Mouse (Mus musculus) kidney, postnatal 25 days (tissue): ENCODE measurements at regions not wholly inside any gene's neighbourhood (a gene's known extent, or its start where the extent isn't known, plus 50 kb on each side); places are given as distances from the start of the nearest gene placed in this dataset.
"Not testable (repeated sequence)": the region's sequence is repeated elsewhere in the genome, so short reads cannot be mapped to it uniquely, and the experiment has no call there.

Experiments used
- DNase-seq, 2 experiments: peaks; one replicate each; pipeline ENCODE4 v3.0.0; 2021; ENCODE audit warnings: mixed read lengths in 2 of 2

GRCm38 (mm10) chr17:29430401-29430800, 60.2 kb upstream of the Pim1 start:
- no peak for DNase-seq

- no peak for DNase-seq
Observed at GRCm38 (mm10) chr17:29430806-29431205, 59.7 kb upstream of the Pim1 start.

DNA sequence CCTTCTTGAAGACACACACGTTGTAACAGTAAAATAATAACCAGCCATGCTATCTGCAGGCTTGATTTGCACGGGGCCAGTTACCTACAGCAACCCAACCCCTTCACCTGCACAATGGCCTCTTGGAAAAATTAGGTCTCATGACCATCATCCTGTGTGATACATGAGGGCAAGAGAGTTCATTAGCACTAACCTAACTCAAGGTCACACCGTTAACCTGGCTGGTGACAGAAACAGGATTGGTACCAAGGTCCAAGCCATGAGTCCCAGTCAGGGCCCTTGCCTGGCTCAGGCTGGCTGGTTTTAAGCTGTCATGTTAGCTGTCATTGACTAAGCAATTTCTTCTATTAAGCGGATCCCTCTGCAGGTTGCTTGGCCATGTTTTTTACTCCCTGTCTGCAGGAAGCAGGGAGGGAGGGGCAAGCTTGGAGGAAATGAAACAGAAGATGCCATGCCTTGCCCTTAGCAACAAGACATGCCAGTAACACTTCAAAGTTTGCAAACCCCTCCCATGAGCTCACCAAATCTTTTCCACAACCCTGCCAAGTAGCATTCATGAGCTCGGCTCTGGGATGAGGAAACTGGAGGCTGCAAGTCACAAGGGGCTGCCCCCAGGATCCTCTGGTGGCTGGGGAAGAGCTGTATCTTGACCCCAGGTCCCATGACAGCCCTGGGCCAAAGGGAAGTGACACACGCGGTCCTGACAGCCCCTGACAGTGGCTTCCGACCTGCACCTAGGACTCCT, 58.8 kb upstream of the Pim1 start:
- DNase-seq, result no peak

DNA sequence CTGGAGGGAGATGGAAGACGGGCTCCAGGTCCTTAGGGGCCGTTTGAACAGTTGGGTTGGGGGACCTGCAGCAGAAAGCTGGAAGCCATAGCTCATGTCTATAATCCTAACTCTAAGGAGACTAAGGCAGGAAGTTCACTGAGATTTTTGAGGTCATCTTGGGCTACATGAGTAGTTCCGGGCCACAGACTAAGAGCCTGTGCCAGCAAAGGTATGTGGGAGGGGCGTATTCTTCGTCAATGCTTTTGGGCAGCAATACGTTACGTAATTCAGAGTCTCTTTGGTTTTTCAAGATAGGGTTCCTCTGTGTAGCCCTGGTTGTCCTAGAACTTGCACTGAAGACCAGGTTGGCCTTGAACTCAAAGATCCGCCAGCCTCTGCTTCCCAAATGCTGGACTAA, 57.9 kb upstream of the Pim1 start:
- no peak for DNase-seq

DNA sequence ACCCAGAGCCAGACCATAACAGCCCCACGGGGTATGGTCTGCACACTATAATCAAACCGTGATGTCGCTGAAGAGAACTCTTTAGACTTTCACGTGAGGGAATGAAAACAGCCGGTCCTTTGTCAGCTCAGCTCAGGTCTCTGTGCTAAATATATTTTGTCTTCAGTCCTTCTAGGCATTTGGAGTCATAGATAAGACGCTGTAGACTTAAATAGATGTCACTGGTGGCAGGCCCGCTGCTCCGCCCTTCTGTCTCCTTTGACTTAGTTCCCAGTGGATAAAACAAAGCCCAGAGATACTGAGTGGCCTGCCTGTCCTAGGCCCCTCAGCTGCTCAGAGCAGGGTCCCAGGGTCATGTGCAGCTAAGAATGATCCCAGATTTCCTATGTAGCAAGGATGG, 57.2 kb upstream of the Pim1 start:
- no peak for DNase-seq

GRCm38 (mm10) chr17:29434074-29434944, 56.2 kb upstream of the Pim1 start:
- no peak for DNase-seq

DNA sequence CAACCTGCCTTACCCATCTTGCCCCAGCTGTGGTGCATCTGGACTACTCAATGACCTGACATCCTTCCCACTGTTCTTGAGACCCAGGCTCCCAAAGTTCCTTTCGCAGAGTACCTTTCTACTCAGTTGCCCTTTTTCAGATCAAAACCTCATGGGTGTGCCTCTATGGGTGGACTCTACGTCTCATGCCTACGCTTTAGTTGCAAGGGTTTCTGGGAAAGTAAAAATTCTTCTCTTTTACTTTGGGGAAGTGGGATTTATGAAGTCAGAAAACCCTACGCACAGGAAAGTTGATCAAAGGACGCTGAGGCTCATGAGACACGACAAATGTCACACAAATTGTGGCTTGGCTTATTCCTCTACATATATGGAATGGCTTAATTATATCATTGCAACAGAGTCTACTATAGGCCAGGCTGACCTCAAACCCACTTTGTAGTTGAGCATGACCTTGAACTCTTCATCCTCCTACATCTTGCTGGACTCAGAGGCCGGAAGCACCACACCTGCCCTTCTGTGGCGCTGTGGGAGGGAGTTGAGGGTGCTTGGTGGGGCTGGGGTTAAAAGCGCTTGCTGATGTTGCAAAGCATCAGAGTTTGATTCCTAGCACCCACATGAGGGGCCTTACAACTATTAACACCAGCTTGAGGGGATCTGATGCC, 55.1 kb upstream of the Pim1 start:
- DNase-seq, result no peak

DNA sequence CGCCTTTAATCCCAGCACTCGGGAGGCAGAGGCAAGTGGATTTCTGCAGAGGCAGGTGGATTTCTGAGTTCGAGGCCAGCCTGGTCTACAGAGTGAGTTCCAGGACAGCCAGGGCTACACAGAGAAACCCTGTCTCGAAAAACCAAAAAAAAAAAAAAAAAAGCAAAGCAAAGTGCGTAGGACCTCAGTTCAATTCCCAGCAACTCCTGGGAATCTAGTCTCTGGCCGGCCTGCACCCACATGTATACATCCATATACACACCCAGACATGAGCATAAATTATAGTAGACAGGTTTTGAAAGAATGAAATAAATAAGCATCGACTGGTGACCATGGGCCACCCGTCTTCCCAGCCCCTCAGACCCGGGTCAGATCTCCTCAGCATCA, 54.1 kb upstream of the Pim1 start:
- not testable (repeated sequence) for DNase-seq

DNA sequence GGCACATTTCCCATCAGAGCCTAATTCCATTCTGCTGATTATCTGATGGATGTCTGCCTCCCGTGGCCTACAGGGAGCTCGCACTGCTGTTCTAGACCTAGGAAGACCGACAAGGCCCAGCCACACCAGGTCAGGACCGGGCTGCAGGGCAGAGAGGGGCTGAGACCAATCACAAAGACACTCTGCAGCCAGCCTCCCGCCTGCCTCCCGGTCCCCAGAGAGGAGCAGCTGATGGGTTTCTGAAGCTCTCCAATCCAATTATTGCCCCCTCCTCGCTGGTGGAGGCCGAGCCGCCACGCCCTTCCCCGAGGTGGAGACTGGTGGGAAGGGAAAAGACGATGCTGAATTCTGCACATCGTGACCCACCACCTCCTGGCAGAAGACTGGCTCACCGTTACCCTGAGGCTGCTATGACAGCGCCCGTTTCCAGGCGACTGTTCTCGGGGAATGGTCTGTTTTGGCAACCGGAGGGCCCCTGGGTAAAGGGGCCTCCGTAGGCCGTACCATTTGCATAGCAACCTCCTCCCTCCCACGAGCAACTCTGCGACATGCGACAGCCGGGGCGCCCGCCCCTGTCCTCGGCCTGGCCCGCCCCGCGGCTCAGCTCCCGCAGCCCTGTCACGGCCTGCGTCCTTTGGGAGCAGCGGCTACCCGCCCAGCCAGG, 53.5 kb upstream of the Pim1 start:
- DNase-seq, result peak; percentile 64 to 89

- no peak for DNase-seq
Observed at GRCm38 (mm10) chr17:29437535-29438324, 52.8 kb upstream of the Pim1 start.

DNA sequence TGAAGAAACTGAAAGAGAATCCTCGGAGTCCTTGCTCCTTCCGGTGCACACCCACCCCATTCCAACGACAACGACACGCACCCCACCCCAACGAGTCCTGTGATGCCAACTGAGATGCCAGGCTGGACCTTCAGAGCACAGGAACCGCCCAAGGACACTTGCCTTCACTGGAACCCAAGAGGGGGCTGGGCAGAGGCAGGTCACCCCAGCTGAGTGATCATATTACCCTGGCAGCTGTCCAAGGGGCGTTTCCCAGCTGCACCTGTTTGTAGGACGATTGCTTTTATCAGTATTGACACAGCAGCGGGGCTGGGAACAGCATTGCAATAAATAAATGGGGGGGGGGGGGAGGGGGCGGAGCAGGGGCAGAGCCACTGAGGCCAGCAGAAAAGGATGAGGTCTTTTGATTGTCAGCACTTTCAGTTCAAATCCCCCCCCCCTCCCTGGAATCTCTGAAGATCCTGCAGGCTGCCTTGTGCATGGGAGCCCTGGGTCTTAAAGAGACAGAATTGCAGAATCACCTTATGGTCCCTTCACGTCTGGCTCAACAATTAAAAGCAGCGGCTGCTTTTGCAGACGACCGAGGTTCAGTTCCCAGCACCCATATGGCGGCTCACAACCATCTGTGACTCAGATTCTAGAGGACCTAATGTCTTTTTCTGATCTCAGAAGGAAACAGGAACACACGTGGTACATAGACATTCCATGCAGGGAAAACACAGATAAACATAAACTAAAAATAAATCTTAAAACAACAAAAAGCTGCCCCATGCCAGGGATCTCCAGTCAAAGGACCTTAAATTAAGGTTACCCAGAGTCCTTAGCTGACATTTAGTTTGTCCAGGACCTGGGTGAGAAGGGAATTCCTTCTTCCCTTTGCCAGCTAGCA, 52.0 kb upstream of the Pim1 start:
- DNase-seq, result peak; percentile 89 to 91

- no peak for DNase-seq
Observed at GRCm38 (mm10) chr17:29439992-29440391, 50.6 kb upstream of the Pim1 start.

DNA sequence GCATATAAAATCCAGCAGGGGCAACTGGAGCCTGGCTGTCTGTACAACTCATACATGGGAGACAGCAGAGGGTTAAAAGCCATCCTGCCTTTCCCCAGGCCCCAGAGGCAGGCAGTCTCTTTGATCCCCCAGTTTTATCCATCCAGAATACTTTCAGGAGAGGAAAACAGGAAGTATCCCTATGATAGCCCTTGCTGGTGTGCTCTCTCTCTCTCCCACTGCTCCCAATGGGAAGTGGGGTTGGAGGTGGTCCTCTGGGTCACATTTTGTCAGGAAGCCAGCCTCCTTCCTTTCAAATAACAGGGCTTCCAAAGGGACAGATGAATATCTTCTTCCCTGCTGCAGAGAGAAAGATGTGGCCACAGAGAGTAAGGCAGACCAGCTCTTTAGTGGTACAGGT, 50.1 kb upstream of the Pim1 start:
- DNase-seq, result no peak
